28 mouse cellular contexts compared by ENCODE assay signal in the genomic region with DNA sequence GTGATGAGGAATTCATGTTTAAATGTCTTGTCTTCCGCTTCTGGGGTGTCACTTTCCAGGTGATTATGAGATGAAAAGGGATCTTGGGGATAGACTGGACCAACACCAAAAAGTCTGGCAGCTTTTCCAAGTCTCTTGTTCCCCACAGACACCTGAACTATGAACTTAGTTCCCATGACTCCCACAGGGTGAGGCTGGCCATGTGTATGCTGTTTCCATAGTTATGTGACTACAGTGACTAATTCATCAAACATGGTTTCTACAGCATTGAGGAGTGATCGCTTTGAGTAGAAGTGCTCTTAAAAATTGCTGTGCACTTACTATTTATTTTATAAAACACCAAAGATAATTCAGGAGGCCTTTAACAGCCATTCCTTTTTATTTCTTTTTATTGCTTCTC. TPM values are rescaled to one million over a fixed set of nuclear protein-coding genes. Genes with fewer than 3 reads are reported as not detected.
DNase-seq lines count a peak whose midpoint lies in the region; ATAC-seq and TF ChIP-seq lines count a peak whose summit lies in the region.
"Had no signal": no experiment of that assay in that cellular context is flagged by ENCODE, and none has a peak within 500 bp of the region (broad histone marks: within the 10 kb centered on the region; RNA-seq: fewer than 3 reads in every experiment).

No protein-coding gene starts in this region.

- DNase-seq in lung, postnatal 14 days, result no peak
- peak; percentile 13 for DNase-seq in lung, postnatal 36 days
- peak; percentile 61 for DNase-seq in stomach, postnatal 0 days (ENCODE audit: low spot score)
- no peak for DNase-seq in frontal cortex, postnatal 14 days (ENCODE audit: low spot score in 2 of 2)
- DNase-seq in gastrocnemius, postnatal 14 days, result no peak
- DNase-seq: adrenal gland, postnatal 14 days; cerebellum, adult 11-12 months; cerebellum, adult 9-10 months; embryo, embryonic 11 days; gastrocnemius, postnatal 25 days had no signal

- H3K27ac ChIP-seq in lung, embryonic 15.5 days, result no peak overlapping the region
- no peak overlapping the region for H3K27ac ChIP-seq in intestine, embryonic 16.5 days (ENCODE audit: low read length)
- no peak overlapping the region for H3K27ac ChIP-seq in stomach, postnatal 0 days (replicated peaks)
- H3K27ac ChIP-seq: embryonic facial prominence, embryonic 15.5 days; forebrain, embryonic 10.5 days; hindbrain, embryonic 10.5 days; hindbrain, embryonic 14.5 days had no signal

- no peak for TF ChIP-seq EP300 in stomach, postnatal 0 days (optimal IDR thresholded peaks at IDR 0.05)

- 68% methylated on average over 2 of the region's 2 CpGs for WGBS in lung, embryonic 15.5 days
- WGBS in intestine, embryonic 16.5 days, result 63% methylated on average over 2 of the region's 2 CpGs
- WGBS in stomach, postnatal 0 days, result 60% methylated on average over 2 of the region's 2 CpGs

- no peak overlapping the region for H3K9ac ChIP-seq in lung, embryonic 15.5 days
- H3K9ac ChIP-seq in intestine, embryonic 16.5 days (ENCODE audit: low read depth, low read length), result no peak overlapping the region
- no peak overlapping the region for H3K9ac ChIP-seq in stomach, postnatal 0 days (ENCODE audit: low read length)
- H3K9ac ChIP-seq: embryonic facial prominence, embryonic 15.5 days; heart, embryonic 12.5 days; hindbrain, embryonic 14.5 days had no signal

- intact Hi-C loops in gastrocnemius, postnatal 14 days (cut with DNase I; ENCODE audit: low total_unique reads), result no loop called here

- ATAC-seq in lung, embryonic 15.5 days (ENCODE audit: borderline replicate concordance, extremely low read depth, low FRiP score, low TSS enrichment), result peak; percentile 62; the same call in 1 of the 2 replicates
- ATAC-seq in intestine, embryonic 16.5 days, result peak; percentile 79
- peak; percentile 98 for ATAC-seq in stomach, postnatal 0 days (ENCODE audit: low FRiP score, low TSS enrichment)
- ATAC-seq: activated CD4-positive, CD25-positive, alpha-beta regulatory T cell, adult 4 months; forebrain, embryonic 14.5 days; Patski had no signal

- H3K36me3 ChIP-seq in lung, embryonic 15.5 days, result no peaks in the 10 kb centered on the region
- H3K36me3 ChIP-seq in intestine, embryonic 16.5 days (ENCODE audit: control insufficient read depth, insufficient read depth, low read length), result no peaks in the 10 kb centered on the region
- no peaks in the 10 kb centered on the region for H3K36me3 ChIP-seq in stomach, postnatal 0 days (ENCODE audit: control insufficient read depth, insufficient read depth, low read length)
- H3K36me3 ChIP-seq: embryonic facial prominence, embryonic 15.5 days; forebrain, embryonic 10.5 days; heart, embryonic 12.5 days; hindbrain, embryonic 10.5 days had no signal

- H3K9me3 ChIP-seq in lung, embryonic 15.5 days, result no peaks in the 10 kb centered on the region
- H3K9me3 ChIP-seq in intestine, embryonic 16.5 days (ENCODE audit: control insufficient read depth, low read length), result no peaks in the 10 kb centered on the region
- no peaks in the 10 kb centered on the region for H3K9me3 ChIP-seq in stomach, postnatal 0 days (ENCODE audit: control insufficient read depth, low read length)
- H3K9me3 ChIP-seq: embryonic facial prominence, embryonic 15.5 days; forebrain, embryonic 10.5 days; heart, embryonic 12.5 days; hindbrain, embryonic 10.5 days had no signal

- no peak overlapping the region for H3K4me3 ChIP-seq in lung, embryonic 15.5 days
- H3K4me3 ChIP-seq in intestine, embryonic 16.5 days (ENCODE audit: low read length), result no peak overlapping the region
- H3K4me3 ChIP-seq in stomach, postnatal 0 days (ENCODE audit: low read depth, low read length), result no peak overlapping the region
- H3K4me3 ChIP-seq: embryonic facial prominence, embryonic 15.5 days; erythroblast, embryonic 14.5 days; forebrain, embryonic 10.5 days; heart, embryonic 12.5 days; hindbrain, embryonic 10.5 days had no signal

- no peak for TF ChIP-seq CTCF in stomach, postnatal 0 days (IDR thresholded peaks at IDR 0.05; ENCODE audit: low read depth)

- peaks cover 6% of the 10 kb centered on the region for H3K4me1 ChIP-seq in lung, embryonic 15.5 days
- H3K4me1 ChIP-seq in intestine, embryonic 16.5 days (ENCODE audit: control insufficient read depth, insufficient read depth, low read length), result no peaks in the 10 kb centered on the region
- no peaks in the 10 kb centered on the region for H3K4me1 ChIP-seq in stomach, postnatal 0 days (replicated peaks; ENCODE audit: control insufficient read depth, insufficient read depth)
- H3K4me1 ChIP-seq: forebrain, embryonic 10.5 days had no signal

- no peaks in the 10 kb centered on the region for H3K27me3 ChIP-seq in lung, embryonic 15.5 days
- H3K27me3 ChIP-seq in intestine, embryonic 16.5 days (replicated peaks; ENCODE audit: control insufficient read depth, insufficient read depth, low read length), result no peaks in the 10 kb centered on the region
- H3K27me3 ChIP-seq in stomach, postnatal 0 days (ENCODE audit: control insufficient read depth, insufficient read depth, low read length), result no peaks in the 10 kb centered on the region
- H3K27me3 ChIP-seq: CH12.LX; embryonic facial prominence, embryonic 15.5 days; heart, embryonic 12.5 days had no signal

- no peak overlapping the region for H3K4me2 ChIP-seq in lung, embryonic 15.5 days
- H3K4me2 ChIP-seq in intestine, embryonic 16.5 days (ENCODE audit: low read depth, low read length), result no peak overlapping the region
- H3K4me2 ChIP-seq in stomach, postnatal 0 days (replicated peaks; ENCODE audit: low read depth), result no peak overlapping the region
- H3K4me2 ChIP-seq: embryonic facial prominence, embryonic 15.5 days; heart, embryonic 12.5 days; hindbrain, embryonic 14.5 days had no signal

RNA-seq across cellular contexts. Expression of a gene that starts 34.1 kb away (rescaled TPM):
- not detected in 2 replicates for polyA plus RNA-seq in lung, embryonic 15.5 days (2015; fragmentation: Nextera tagmentation; extraction: Ambion mirVana)
- not detected in 2 replicates for polyA plus RNA-seq in intestine, embryonic 16.5 days (2015; fragmentation: Nextera tagmentation; extraction: Ambion mirVana)
- polyA plus RNA-seq in stomach, postnatal 0 days (2015; fragmentation: Nextera tagmentation; extraction: Ambion mirVana), result not detected in 2 replicates
- not detected for total RNA-seq in gastrocnemius, postnatal 14 days (2021)
- total RNA-seq: CH12.LX; common myeloid progenitor, adult 5-6 weeks; gastrocnemius, postnatal 25 days; granulocyte monocyte progenitor cell, adult 5-6 weeks; heart, adult 8-10 months; heart, postnatal 25 days had no signal
- polyA plus RNA-seq: activated CD4-positive, CD25-positive, alpha-beta regulatory T cell, adult 4 months; embryonic facial prominence, embryonic 11.5 days; embryonic facial prominence, embryonic 15.5 days; erythroblast, embryonic 14.5 days; forebrain, embryonic 10.5 days; forebrain, embryonic 14.5 days; heart, embryonic 12.5 days; heart, embryonic 16.5 days; hindbrain, embryonic 10.5 days; hindbrain, embryonic 14.5 days; Patski had no signal

RNA-seq across cellular contexts. Expression of a gene that starts 35.1 kb away (rescaled TPM):
- polyA plus RNA-seq in lung, embryonic 15.5 days (2015; fragmentation: Nextera tagmentation; extraction: Ambion mirVana), result 27.1 and 29.0 TPM in 2 replicates
- polyA plus RNA-seq in intestine, embryonic 16.5 days (2015; fragmentation: Nextera tagmentation; extraction: Ambion mirVana), result 47.8 and 61.2 TPM in 2 replicates
- polyA plus RNA-seq in stomach, postnatal 0 days (2015; fragmentation: Nextera tagmentation; extraction: Ambion mirVana), result 13.6 and 15.3 TPM in 2 replicates
- 1 to 10 TPM; 3.7 to 4.0 TPM for total RNA-seq in gastrocnemius, postnatal 14 days (2021)

Comparison
In these comparisons a context has a peak if more than half of its experiments do, and no peak if none do; other contexts are left out.
1. DNase-seq: peak in lung, postnatal 36 days (single experiment) and stomach, postnatal 0 days (single experiment); none in lung, postnatal 14 days (single experiment), frontal cortex, postnatal 14 days (0 of 2) and gastrocnemius, postnatal 14 days (single experiment).
2. Peak in every context shown above with its lines, with median percentiles within 50 percentile points of each other: ATAC-seq.